8 mouse cellular contexts compared by ENCODE assay signal in the genomic region with DNA sequence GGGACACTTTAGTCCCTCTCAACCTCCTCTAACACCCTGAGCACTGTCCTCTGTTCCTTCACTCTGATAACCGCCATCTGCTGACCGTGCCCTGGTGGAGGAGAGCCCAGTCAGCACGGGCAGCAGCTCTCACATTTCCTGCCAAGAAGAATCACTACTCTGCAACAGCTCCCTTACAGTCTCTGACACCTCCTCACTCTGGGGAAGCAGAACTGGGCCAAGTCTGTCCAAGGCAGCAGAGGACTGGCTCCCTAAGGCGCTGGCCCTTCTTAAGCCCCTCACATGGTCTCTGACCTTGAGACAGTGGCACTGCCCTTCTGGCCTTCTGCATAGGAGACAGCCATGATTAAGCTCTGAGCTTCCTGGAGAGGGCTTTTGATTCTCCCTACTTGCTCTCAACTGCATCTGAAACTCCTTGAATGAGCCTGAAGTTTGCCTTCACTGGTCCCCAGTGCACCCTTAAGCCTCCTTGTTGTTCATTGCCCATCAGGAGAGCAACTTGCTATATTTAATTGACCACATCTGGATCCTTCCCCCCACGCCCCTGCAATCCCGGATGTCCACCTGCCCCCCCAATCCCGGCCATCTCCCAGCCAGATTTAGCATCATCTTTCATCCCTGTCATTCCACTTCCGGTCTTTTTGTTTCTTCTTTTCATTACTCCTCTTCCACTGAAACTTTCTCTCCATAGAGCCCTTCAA.
DNase-seq lines count a peak whose midpoint lies in the region; ATAC-seq and TF ChIP-seq lines count a peak whose summit lies in the region.

No protein-coding gene starts in this region.

- no peak overlapping the region for H3K27ac ChIP-seq in thymus, adult 2 months (ENCODE audit: control insufficient read depth, insufficient read depth, low read length)
- H3K27ac ChIP-seq in intestine, embryonic 16.5 days (ENCODE audit: low read length), result no peak overlapping the region
- H3K27ac ChIP-seq in midbrain, embryonic 15.5 days, result no peak overlapping the region

- intact Hi-C loops in gastrocnemius, postnatal 14 days (cut with DNase I; ENCODE audit: low total_unique reads), result loop anchor here (10.0 kb wide), 1 partner anchor 168 kb away; no protein-coding TSS in a partner anchor
- intact Hi-C loops in left cerebral cortex, postnatal 36 days (cut with DNase I), result no loop called here

- H3K4me1 ChIP-seq in thymus, adult 2 months (replicated peaks; ENCODE audit: control insufficient read depth, insufficient read depth, low read length), result no peaks in the 10 kb centered on the region
- H3K4me1 ChIP-seq in intestine, embryonic 16.5 days (ENCODE audit: control insufficient read depth, insufficient read depth, low read length), result peaks cover 2% of the 10 kb centered on the region; the same call in 1 of the 2 replicates
- no peaks in the 10 kb centered on the region for H3K4me1 ChIP-seq in midbrain, embryonic 15.5 days

- H3K9ac ChIP-seq in intestine, embryonic 16.5 days (ENCODE audit: low read depth, low read length), result no peak overlapping the region
- H3K9ac ChIP-seq in midbrain, embryonic 15.5 days, result no peak overlapping the region

- TF ChIP-seq CTCF in thymus, adult 2 months (IDR thresholded peaks at IDR 0.05; ENCODE audit: borderline replicate concordance, control insufficient read depth, extremely low read depth, insufficient read depth, low read length, poor library complexity), result no peak

- no peak overlapping the region for H3K4me2 ChIP-seq in intestine, embryonic 16.5 days (ENCODE audit: low read depth, low read length)
- H3K4me2 ChIP-seq in midbrain, embryonic 15.5 days, result no peak overlapping the region

- no peaks in the 10 kb centered on the region for H3K36me3 ChIP-seq in thymus, adult 2 months (ENCODE audit: control insufficient read depth, insufficient read depth, low read length)
- H3K36me3 ChIP-seq in intestine, embryonic 16.5 days (ENCODE audit: control insufficient read depth, insufficient read depth, low read length), result no peaks in the 10 kb centered on the region
- H3K36me3 ChIP-seq in midbrain, embryonic 15.5 days (replicated peaks), result no peaks in the 10 kb centered on the region

- 77% methylated on average over 8 of the region's 8 CpGs for WGBS in thymus, adult 2 months
- 56% methylated on average over 8 of the region's 8 CpGs for WGBS in intestine, embryonic 16.5 days
- WGBS in midbrain, embryonic 15.5 days, result 73% methylated on average over 8 of the region's 8 CpGs

- H3K4me3 ChIP-seq in thymus, adult 2 months (ENCODE audit: control insufficient read depth, insufficient read depth, low read length), result no peak overlapping the region
- H3K4me3 ChIP-seq in intestine, embryonic 16.5 days (ENCODE audit: low read length), result no peak overlapping the region
- no peak overlapping the region for H3K4me3 ChIP-seq in midbrain, embryonic 15.5 days

- DNase-seq in frontal cortex, postnatal 25 days (ENCODE audit: low spot score in 2 of 2), result no peak
- DNase-seq in ZHBTc4 (ENCODE audit: low read depth, low spot score), result peak; percentile 15
- DNase-seq in gastrocnemius, postnatal 14 days, result peak; percentile 26
- DNase-seq in left cerebral cortex, postnatal 36 days (ENCODE audit: low spot score in 2 of 2), result peak; percentile 26 to 27
- DNase-seq in thymus, adult 2 months, result no peak

- ATAC-seq in frontal cortex, adult (ENCODE audit: low TSS enrichment), result peak; percentile 96
- no peak for ATAC-seq in intestine, embryonic 16.5 days
- ATAC-seq in midbrain, embryonic 15.5 days (replicated peaks), result no peak

- H3K9me3 ChIP-seq in intestine, embryonic 16.5 days (ENCODE audit: control insufficient read depth, low read length), result no peaks in the 10 kb centered on the region
- H3K9me3 ChIP-seq in midbrain, embryonic 15.5 days, result no peaks in the 10 kb centered on the region

- H3K27me3 ChIP-seq in thymus, adult 2 months (ENCODE audit: control insufficient read depth, insufficient read depth, low read length), result no peaks in the 10 kb centered on the region
- no peaks in the 10 kb centered on the region for H3K27me3 ChIP-seq in intestine, embryonic 16.5 days (replicated peaks; ENCODE audit: control insufficient read depth, insufficient read depth, low read length)
- H3K27me3 ChIP-seq in midbrain, embryonic 15.5 days (replicated peaks), result no peaks in the 10 kb centered on the region

- no peak for TF ChIP-seq POLR2A in thymus, adult 2 months (IDR thresholded peaks at IDR 0.05; ENCODE audit: control insufficient read depth, extremely low read depth, insufficient read depth, low read length, poor library complexity)

Comparison
In these comparisons a context has a peak if more than half of its experiments do, and no peak if none do; other contexts are left out.
1. DNase-seq: peak in ZHBTc4 (single experiment), gastrocnemius, postnatal 14 days (single experiment) and left cerebral cortex, postnatal 36 days (2 of 2); none in frontal cortex, postnatal 25 days (0 of 2) and thymus, adult 2 months (single experiment).